Mouse (Mus musculus): ENCODE measurements at regions not wholly inside any gene's neighbourhood (a gene's known extent, or its start where the extent isn't known, plus 50 kb on each side); places are given as distances from the start of the nearest gene placed in this dataset.

- TF ChIP-seq CTCF (IDR thresholded peaks at IDR 0.05; ENCODE audit: borderline replicate concordance, extremely low read depth, insufficient read depth, insufficient read length) = no peak
- no peak for TF ChIP-seq POLR2A (IDR thresholded peaks at IDR 0.05; ENCODE audit: borderline replicate concordance, extremely low read depth, insufficient read depth, insufficient read length, poor library complexity, severe bottlenecking)
These were observed 427.0 kb upstream of the Zmiz1 start for GRCm38 (mm10) chr14:25031756-25032680.

All from brain, embryonic 14.5 days (tissue).